Comparison of ENCODE assay signal across 28 mouse cellular contexts in genomic region chr10:125696159-125696558, GRCm38 (mm10).
"Had no signal": no experiment of that assay in that cellular context is flagged by ENCODE, and none has a peak within 500 bp of the region (broad histone marks: within the 10 kb centered on the region; RNA-seq: fewer than 3 reads in every experiment).

No protein-coding gene starts in this region.

- H3K4me1 ChIP-seq: embryonic facial prominence, embryonic 10.5 days; embryonic facial prominence, embryonic 12.5 days; embryonic facial prominence, embryonic 13.5 days; embryonic facial prominence, embryonic 15.5 days had no signal

- DNase-seq: cerebellum, adult 2 months; cerebellum, adult 8-10 months; cerebellum, adult 9-10 months; cerebellum, adult 9-11 months; cerebellum, postnatal 10 days; cerebellum, postnatal 14 days; cerebellum, postnatal 25 days; cerebellum, postnatal 36 days; embryo, embryonic 11 days; forebrain, postnatal 0 days; gastrocnemius, adult 2 months; gastrocnemius, postnatal 10 days; gastrocnemius, postnatal 14 days; gastrocnemius, postnatal 25 days; gastrocnemius, postnatal 36 days; heart, adult 11 months; heart, adult 18-20 months had no signal

- H3K4me2 ChIP-seq: embryonic facial prominence, embryonic 12.5 days; embryonic facial prominence, embryonic 13.5 days; embryonic facial prominence, embryonic 15.5 days; forebrain, embryonic 12.5 days; forebrain, embryonic 13.5 days; forebrain, embryonic 15.5 days had no signal

- ATAC-seq: forebrain, embryonic 13.5 days; forebrain, embryonic 14.5 days; forebrain, embryonic 15.5 days; forebrain, embryonic 16.5 days; forebrain, postnatal 0 days had no signal

- H3K36me3 ChIP-seq: embryonic facial prominence, embryonic 10.5 days; embryonic facial prominence, embryonic 12.5 days; embryonic facial prominence, embryonic 13.5 days; embryonic facial prominence, embryonic 15.5 days; forebrain, embryonic 10.5 days; forebrain, embryonic 12.5 days; forebrain, embryonic 15.5 days had no signal

- H3K27me3 ChIP-seq: embryonic facial prominence, embryonic 12.5 days; embryonic facial prominence, embryonic 13.5 days; embryonic facial prominence, embryonic 15.5 days; forebrain, embryonic 12.5 days; forebrain, embryonic 13.5 days; forebrain, embryonic 15.5 days had no signal

- H3K9ac ChIP-seq: embryonic facial prominence, embryonic 12.5 days; embryonic facial prominence, embryonic 13.5 days; embryonic facial prominence, embryonic 15.5 days; forebrain, embryonic 12.5 days; forebrain, embryonic 13.5 days; forebrain, embryonic 15.5 days; forebrain, postnatal 0 days had no signal

- H3K27ac ChIP-seq: embryonic facial prominence, embryonic 10.5 days; embryonic facial prominence, embryonic 12.5 days; embryonic facial prominence, embryonic 13.5 days; embryonic facial prominence, embryonic 15.5 days; forebrain, embryonic 10.5 days; forebrain, embryonic 12.5 days; forebrain, embryonic 13.5 days; forebrain, embryonic 15.5 days; gastrocnemius, adult 2 months had no signal

- H3K9me3 ChIP-seq: embryonic facial prominence, embryonic 10.5 days; embryonic facial prominence, embryonic 12.5 days; embryonic facial prominence, embryonic 13.5 days; embryonic facial prominence, embryonic 15.5 days; forebrain, embryonic 10.5 days; forebrain, embryonic 12.5 days; forebrain, embryonic 13.5 days; forebrain, embryonic 15.5 days had no signal

- H3K4me3 ChIP-seq: embryonic facial prominence, embryonic 10.5 days; embryonic facial prominence, embryonic 12.5 days; embryonic facial prominence, embryonic 13.5 days; embryonic facial prominence, embryonic 15.5 days; erythroblast, embryonic 14.5 days; forebrain, embryonic 10.5 days; forebrain, embryonic 12.5 days; forebrain, embryonic 13.5 days; forebrain, embryonic 15.5 days; gastrocnemius, adult 2 months had no signal
